Mouse (Mus musculus) cerebellum, postnatal 36 days (tissue): ENCODE results near the gene Olfr934.

Source experiments
- DNase-seq, 2 experiments: peaks; one replicate each; pipeline ENCODE4 v3.0.0; 2021 to 2022; ENCODE audit warnings: mixed read lengths in 2 of 2

The Olfr934 gene

GRCm38 (mm10) chr9:38988215-38988614 lies at the start of gene Olfr934:
Gene Olfr934 (minus strand): TSS chr9:38988315.
- DNase-seq = no peak

GRCm38 (mm10) chr9:39023277-39023676 lies 35.2 kb upstream of the Olfr934 start, which contains the start of gene Olfr146:
Gene Olfr146 (minus strand): TSS chr9:39023377.
- DNase-seq = no peak

- no peak for DNase-seq
Observed at GRCm38 (mm10) chr9:38999583-38999982, 11.5 kb upstream of the Olfr934 start, which contains the start of gene Olfr935. Gene Olfr935 (minus strand): TSS chr9:38999683.

- no peak for DNase-seq
Observed at GRCm38 (mm10) chr9:38972013-38972412, 16.1 kb downstream of the Olfr934 start, which contains the start of gene Olfr933. Gene Olfr933 (plus strand): TSS chr9:38972313.

GRCm38 (mm10) chr9:38954124-38954416 lies 34.0 kb downstream of the Olfr934 start:
- DNase-seq = no peak

- DNase-seq = no peak
Observed at GRCm38 (mm10) chr9:38953401-38954123, 34.6 kb downstream of the Olfr934 start.
